Mouse (Mus musculus) neutrophil, adult 5-6 weeks (primary cell): ENCODE data around the gene Krtap27-1. TPM values are rescaled to one million over a fixed set of nuclear protein-coding genes. Genes with fewer than 3 reads are reported as not detected.

Experiments used
- total RNA-seq: library from RNA; stranded (forward); fragments of 200-1000 nt; gene quantifications from 2 replicates; pipeline ENCODE4 v1.2.3, GENCODE M21; 2017

Gene Krtap27-1
- total RNA-seq, 1 experiment from 2014 or later: not detected

Other genes with a start within 250 kb of the Krtap27-1 start
- gene Cldn17, start 164.7 kb downstream of the Krtap27-1 start, total RNA-seq: not detected in 2 replicates
- gene Cldn8, start 108.5 kb downstream of the Krtap27-1 start, total RNA-seq: not detected in 2 replicates
- gene Krtap24-1, start 59.4 kb downstream of the Krtap27-1 start, total RNA-seq: not detected in 2 replicates
- gene 2310079G19Rik, start 44.0 kb downstream of the Krtap27-1 start, total RNA-seq: not detected in 2 replicates
- gene Krtap26-1, start 23.9 kb downstream of the Krtap27-1 start, total RNA-seq: not detected in 2 replicates
- not detected in 2 replicates for gene 2310061N02Rik, start 36.3 kb upstream of the Krtap27-1 start, total RNA-seq
- not detected in 2 replicates for gene Krtap13-1, start 57.2 kb upstream of the Krtap27-1 start, total RNA-seq
- not detected in 2 replicates for gene Krtap13, start 80.0 kb upstream of the Krtap27-1 start, total RNA-seq
- gene 2310034C09Rik, start 87.2 kb upstream of the Krtap27-1 start, total RNA-seq: not detected in 2 replicates
- gene 2310057N15Rik, start 102.5 kb upstream of the Krtap27-1 start, total RNA-seq: not detected in 2 replicates
- gene Gm5965, start 106.2 kb upstream of the Krtap27-1 start, total RNA-seq: not detected in 2 replicates
- not detected in 2 replicates for gene Gm20741, start 140.5 kb upstream of the Krtap27-1 start, total RNA-seq
- gene Krtap15, start 148.5 kb upstream of the Krtap27-1 start, total RNA-seq: not detected in 2 replicates
- gene Krtap14, start 154.5 kb upstream of the Krtap27-1 start, total RNA-seq: not detected in 2 replicates
- not detected in 2 replicates for gene Krtap19-1, start 197.7 kb upstream of the Krtap27-1 start, total RNA-seq
- gene Krtap19-2, start 202.6 kb upstream of the Krtap27-1 start, total RNA-seq: not detected in 2 replicates
- not detected in 2 replicates for gene Krtap19-3, start 206.4 kb upstream of the Krtap27-1 start, total RNA-seq
- gene Krtap19-4, start 213.4 kb upstream of the Krtap27-1 start, total RNA-seq: not detected in 2 replicates
- gene Krtap19-5, start 224.8 kb upstream of the Krtap27-1 start, total RNA-seq: not detected in 2 replicates